Mouse (Mus musculus): ENCODE measurements around the gene Nxf2.
A peak's percentile ranks its signal among the peaks of the same experiment; 100 is the strongest.
"Not testable (repeated sequence)": the region's sequence is repeated elsewhere in the genome, so short reads cannot be mapped to it uniquely, and the experiment has no call there.

Gene Nxf2

DNA sequence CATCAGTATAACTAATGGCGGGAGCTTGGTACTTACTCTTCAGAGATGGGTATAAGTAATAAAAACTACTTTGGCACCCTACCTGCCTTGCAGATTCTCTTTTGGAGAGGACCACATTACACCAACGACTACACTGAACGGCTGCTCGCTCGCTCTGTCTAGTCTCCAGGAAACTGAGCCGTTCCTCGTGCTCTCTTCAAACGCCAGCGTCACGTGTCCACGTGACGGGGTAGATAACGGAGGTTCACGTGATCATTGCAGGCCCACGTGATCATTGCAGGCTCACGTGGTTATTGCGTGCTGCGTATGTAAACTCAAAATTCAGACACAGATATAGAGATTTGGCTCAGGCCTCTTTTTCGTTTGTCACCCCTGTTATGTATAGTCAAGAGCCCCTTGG is at the start of gene Nxf2:
TSS of gene Nxf2 (minus strand) at position 209 of the 400 bp plus-strand sequence.
- DNase-seq = no peak

DNA sequence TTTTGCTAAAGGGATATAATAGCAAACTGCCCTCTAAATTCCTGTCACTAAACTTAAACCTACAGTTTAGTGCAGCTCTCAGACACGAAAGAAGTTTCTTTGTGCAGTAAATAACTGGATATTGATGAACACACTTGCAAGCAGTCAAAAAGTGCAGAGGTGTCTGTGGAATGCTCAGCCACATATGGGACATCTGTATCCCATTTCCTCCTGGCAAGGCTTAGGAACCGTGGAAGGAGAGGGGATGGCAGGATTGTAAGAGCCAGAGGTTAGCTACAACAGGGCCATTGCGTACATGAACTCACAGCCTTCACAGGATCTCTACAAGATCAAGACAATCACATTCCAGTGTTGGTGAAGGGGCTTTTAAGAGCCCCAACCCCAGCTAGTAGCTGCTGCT is 46.8 kb upstream of the Nxf2 start:
- no peak for DNase-seq

DNA sequence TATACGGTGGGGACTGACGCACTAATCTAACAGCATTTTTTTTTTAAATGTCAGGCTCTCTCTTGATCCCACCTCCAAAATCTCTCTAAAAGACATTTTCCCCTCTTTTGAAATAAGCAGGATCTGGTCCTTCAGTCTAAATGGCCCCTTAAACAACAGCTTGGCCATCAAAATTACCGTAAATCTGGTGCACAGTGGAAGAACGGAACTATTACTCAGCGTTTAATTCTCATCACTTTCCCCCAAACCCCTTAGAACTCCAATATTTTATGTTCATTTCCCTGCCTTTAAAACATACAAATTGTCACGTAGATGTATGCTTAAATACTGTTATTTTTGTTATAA is 44.9 kb upstream of the Nxf2 start:
- no peak for DNase-seq

DNA sequence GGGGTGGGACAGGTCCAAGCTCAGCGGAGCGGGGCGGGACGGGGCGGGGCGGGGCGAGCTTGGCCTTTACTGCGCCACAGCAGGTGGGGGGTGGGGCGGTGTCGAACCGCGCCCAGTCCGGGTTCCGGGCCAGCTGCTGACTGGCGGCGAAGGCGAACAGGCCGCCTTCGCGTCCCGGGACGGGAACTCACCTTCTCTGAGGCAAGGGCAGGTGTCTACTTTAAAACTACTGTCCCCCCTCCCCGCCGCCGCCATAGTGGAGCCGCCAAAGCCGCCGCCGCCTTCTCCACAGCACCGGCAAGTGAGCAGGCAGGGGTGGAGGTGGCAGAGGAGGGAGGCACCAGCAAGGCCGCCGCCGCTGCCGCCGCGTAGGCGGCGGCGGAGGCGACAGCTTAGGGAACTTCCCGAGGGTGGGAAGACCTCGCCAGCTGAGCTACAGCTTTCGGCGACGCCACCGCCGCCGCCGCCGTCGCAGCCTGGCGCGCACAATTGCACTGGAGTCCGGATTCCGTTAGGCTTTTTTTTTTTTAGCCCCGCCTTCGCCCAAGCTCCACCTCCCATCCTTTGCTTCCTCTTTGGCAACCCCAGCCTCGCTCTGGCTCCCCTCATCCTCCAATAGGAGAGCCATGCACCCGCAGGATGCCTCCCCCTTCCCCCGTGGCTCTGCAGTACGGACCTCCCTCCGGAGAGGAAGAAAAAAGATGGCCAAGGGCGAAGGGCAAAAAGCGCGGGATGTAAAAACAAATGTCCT is 44.3 kb upstream of the Nxf2 start, which contains the start of gene Zmat1:
TSS of gene Zmat1 (minus strand) at position 490 of the 751 bp plus-strand sequence.
- DNase-seq = peak; percentile 88

DNA sequence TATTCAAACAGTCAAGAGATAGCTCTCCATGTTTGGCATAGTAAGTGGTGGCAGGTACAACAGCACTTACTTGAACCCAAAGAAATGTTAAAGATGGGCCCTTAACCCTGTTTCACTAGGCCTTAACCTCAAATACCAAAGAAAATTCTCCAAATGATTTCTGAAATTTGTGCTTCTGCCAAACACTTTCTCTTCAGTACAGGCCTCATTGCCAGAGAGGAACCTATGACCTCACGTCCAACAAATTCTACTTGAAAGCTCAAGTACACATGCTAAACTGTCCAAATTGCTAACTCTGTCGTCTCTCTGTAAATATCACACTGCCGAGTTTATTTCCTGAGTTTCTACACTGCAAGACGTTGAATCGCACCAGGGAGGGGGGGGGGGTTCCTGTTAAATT is 43.5 kb upstream of the Nxf2 start:
- DNase-seq = no peak

DNA sequence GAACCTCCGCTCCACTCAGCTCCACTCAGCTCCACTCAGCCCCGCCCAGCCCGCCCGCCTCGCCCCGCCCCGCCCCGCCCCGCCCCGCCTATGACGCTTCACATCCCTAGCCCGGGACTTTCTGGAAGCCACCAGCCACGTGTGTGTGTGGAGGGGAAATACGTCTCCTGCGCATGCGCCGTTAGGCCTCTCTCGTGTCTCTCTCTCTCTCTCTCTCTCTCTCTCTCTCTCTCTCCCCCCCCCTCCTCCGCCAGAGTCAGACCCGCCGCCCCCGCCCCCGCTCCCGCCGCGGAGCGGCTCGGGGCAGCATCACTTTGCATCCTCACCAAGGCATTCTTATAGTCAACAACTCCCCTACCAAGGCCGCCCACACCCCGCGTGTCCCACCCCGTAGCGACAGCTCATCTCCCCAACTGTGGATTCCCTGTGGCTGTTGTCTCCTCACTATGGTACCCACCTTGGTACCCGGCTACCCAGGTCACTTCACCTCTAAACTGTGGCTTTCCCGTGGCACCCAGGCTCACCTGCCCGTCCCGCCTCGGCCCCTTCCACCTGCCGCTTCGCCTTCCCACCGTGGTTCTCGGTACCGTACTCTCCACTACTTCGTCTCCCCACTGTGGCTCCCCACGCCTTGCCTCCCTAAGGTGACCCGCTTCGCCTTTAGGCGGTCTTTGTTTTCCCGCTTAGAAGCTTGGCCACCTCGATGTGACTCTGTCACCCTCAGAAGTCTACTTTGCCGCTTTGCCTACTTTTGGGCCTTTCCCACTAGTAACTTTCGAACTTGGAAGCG is 1.1 kb downstream of the Nxf2 start:
- DNase-seq = peak; percentile 16

DNA sequence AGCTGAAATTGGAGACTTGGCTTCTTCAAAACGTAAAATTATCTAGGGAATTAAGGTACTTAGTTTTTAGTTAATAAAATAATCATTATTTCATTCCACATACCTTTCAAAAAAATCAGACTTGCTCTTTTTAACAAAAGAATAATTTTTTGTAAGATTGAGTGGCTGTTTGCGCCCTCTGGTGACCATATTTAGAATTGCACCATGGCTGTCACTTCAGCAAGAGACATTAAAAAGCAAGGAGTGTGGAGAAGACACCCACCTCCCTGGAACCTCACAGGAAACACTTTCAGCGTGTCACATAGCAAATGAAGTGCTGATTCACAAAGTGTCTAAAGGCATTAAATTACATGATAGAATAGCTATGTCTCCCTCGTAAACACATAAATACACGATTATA is 34.2 kb downstream of the Nxf2 start:
- peak; percentile 23 for DNase-seq

DNA sequence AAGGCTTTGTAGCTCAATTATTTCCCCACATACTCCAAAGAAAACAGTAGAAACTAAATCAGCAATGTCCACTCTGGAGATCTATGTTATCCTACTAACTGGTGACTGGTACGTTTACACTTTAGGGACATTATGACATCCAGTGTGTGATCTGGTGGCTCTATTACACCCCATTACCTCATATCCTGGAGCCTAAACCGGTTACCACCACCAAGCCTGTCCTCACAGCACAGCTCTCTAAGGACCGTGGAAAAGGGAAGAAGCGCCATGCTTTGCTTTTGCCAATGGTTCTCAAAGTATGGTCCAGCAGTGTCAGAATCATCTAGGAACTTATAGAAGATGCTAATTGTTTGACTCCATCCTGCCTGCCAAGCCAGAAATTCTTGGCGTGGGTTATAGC is 34.6 kb downstream of the Nxf2 start:
- DNase-seq = no peak

DNA sequence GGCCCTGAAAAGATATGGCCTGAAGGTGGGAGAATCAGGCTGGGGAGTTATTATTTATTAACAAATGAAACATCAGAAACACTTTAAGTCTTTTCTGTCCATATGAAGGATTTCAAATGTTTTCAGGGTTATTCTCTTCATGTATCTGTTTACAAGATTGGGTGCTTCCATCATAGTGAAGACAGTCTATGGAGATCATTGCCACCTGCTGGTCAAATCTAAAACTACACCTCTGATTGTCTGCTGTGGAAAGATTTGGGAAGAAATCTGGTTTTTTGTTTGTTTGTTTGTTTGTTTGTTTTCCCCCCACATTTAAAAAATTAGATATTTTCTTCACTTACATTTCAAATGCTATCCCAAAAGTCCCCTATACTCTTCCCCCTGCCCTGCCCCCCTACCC is 39.5 kb downstream of the Nxf2 start:
- DNase-seq = peak; percentile 4

DNA sequence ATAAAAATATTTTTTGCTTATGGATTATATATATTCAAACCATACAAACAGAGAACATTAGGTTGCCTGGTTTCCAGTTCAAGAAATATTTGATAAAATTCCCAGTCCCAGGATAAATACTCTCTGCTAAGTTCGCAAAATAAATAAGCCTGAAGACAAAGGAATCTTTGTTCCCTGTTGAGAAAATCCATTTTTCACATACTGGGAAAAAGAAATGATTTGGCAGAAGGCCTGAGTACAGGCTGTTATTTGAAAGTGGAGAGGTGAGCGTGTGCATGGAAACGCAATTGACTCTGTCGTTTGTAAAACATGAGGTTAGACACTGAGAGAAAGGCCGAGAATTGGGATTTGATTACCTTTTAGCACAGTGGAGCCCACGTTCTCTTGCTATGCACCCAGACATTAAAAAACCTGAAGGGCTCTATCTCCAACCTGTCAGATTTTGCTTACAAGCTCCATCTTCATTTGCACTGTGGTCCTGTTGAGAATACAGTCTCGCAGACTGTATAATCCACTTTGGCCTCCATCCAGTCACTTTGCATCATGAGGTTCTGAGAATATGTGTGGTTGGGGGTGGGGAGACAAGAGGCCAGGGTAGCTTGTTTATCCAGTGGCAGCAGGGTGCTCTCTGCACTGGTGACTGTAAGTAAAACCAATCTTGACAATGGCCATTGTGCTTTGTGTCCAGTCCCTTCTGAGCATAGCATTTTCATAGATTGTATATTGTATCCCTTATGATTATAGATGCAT is 40.7 kb downstream of the Nxf2 start:
- DNase-seq = no peak

DNA sequence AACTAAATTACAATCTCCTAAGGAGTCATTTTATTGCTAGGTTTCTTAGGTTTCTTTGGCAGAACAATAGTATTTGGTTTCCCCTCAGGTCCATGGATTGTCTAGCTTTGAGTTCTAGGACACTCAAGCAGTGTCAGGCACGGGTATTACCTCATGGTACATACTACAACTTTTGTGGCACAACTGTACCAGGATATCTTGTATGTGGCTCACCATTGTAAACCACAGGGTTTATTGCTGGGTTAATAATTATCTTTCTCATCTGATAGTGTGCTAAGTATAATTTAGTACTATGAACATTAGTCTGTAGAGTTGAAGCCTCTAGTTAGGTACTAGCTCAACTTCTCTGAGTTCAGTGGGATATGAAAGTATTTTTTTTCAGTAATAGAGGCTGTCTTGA is 45.3 kb downstream of the Nxf2 start:
- DNase-seq = no peak

DNA sequence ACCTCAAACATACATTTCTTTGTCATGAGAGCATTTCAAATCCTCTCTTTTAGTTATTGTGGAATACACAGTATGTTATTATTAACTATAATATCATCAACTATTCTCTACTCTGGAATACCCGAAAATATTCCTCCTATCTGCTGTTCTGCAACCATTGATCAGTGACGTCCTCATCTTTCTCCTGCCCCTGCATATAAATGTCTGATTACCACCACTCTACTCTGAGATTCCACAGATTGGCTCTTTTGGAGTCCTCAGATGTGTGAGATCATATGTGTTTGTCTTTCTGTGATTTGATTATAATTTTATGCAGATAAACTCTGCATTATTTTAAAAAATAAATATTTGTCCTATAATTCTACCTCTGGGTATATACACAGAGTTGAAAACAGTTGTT is 48.8 kb downstream of the Nxf2 start:
- DNase-seq = no peak

DNA sequence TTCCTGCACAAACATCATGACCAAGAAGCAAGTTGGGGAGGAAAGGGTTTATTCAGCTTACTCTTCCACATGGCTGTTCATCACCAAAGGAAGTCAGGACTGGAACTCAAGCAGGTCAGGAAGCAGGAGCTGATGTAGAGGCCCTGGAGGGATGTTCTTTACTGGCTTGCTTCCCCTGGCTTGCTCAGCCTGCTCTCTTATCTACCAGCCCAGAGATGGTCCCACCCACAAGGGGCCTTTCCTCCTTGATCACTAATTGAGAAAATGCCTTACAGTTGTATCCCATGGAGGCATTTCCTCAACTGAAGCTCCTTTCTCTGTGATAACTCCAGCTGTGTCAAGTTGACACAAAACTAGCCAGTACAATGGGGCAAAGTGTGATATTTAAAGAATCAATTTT is 49.2 kb downstream of the Nxf2 start:
- not testable (repeated sequence) for DNase-seq

DNA sequence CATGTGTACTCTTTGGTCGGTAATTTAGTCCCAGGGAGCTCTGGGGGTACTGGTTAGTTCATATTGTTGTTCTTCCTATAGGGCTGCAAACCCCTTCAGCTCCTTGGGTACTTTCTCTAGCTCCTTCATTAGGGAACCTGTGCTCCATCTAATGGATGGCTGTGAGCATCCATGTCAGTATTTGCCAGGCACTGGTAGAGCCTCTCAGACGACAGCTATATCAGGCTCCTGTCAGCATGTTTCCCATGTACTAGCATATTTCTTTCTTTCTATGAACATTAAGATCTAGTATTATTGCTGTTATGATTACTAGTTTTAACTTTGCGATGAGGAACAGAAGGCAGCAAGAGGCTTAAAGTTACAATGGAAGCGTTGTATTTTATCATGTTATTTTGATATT is 49.7 kb downstream of the Nxf2 start:
- DNase-seq = no peak

DNA sequence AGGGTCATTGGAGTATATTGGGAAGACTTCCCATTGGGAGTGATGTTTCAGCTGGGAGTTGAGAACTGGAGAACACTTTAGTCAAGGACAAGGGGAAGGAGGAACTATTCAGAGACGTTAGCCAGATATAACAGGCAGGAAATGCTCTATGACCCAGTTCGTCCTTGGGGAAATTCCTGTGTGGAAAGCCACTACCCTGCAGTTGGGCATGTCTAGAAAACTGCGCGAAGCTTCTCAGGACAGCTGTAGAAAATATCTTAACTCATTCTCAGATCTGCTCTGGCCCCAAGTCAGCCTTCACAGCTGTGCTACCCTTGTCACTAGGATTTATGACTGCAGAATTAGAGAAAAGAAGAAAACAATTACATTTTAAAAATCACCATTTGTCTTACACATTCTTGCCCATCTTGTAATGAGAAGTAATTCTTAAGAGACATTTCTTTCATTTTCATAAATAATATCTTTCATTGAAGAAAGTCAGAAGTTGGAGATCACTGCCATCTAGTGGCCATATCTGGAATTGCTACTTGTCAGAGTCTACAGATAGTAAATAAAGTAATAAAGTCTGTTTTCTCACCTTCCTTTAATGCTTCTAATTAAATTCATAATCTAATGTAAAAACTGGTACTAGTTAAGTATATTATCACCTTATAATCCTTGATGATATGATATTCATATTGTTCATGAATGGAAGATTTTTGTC is 51.2 kb downstream of the Nxf2 start:
- peak; percentile 8 for DNase-seq

DNA sequence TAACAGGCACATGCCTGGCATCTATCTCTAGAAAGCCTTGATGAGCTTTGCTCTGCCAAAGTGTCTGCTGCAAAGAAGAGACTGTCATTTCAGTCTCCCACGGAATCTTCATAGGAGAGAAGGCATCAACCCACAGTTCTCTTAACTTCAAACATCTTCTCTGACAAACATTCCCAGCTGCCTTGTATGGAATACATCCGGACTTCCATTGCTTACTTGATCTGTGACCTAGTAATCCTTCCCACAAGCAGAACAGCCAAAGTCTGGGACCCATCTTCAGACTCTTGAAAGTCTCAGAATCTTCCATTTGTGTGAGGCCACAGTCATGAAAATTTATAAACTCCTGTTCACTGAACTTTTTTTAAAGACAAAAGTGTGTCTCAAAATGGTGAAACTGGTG is 51.7 kb downstream of the Nxf2 start:
- no peak for DNase-seq

DNA sequence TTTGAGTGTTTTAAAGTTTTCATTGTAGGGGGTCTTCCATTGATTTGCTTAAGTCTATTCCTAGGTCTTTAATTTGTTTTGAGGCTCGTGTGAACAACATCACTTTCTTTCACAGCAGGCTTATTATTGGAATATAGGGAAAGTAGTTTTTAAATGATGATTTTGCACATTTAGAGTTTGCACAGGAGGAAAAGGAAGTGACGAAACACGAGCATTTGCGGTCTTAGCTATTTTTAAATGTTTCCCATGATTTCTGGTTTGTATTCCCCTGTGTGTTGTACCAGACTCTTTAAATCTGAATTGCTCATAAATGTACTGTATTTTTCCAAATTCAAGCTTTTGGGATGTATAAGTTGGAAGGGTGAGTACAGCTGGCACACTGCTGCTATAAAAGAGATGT is 54.2 kb downstream of the Nxf2 start:
- no peak for DNase-seq

All from kidney, adult 18-20 months (tissue).